Mouse (Mus musculus) cortical plate, adult 2 months (tissue): Measurements from ENCODE around the gene Ssh1. TPM values are rescaled to one million over a fixed set of nuclear protein-coding genes. Genes with fewer than 3 reads are reported as not detected.

Experiments used
- H3K27ac ChIP-seq: fragments of 200-500 bp; 2 replicates; pipeline ENCODE4 v1.5.1; 2012; ENCODE audit warnings: low read length, control low read depth, inconsistent platforms; ENCODE audit not compliant: insufficient read depth
- H3K4me1 ChIP-seq: fragments of 200-500 bp; 2 replicates; pipeline ENCODE4 v1.6.1; 2011; ENCODE audit warnings: low read length; ENCODE audit not compliant: control insufficient read depth, insufficient read depth
- H3K4me3 ChIP-seq: fragments of 200-500 bp; 2 replicates; pipeline ENCODE4 v1.5.1; 2011; ENCODE audit warnings: mild to moderate bottlenecking, low read length, control low read depth; ENCODE audit not compliant: insufficient read depth
- CTCF ChIP-seq: fragments of 200-500 bp; IDR thresholded peaks from 2 replicates; pipeline ENCODE4 v1.5.1; 2011; ENCODE audit warnings: mild to moderate bottlenecking, control low read depth, low read length; ENCODE audit not compliant: insufficient read depth; ENCODE audit errors: extremely low read depth
- POLR2A ChIP-seq: fragments of 200-500 bp; IDR thresholded peaks from 2 replicates; pipeline ENCODE4 v1.6.1; 2011; ENCODE audit warnings: mild to moderate bottlenecking, low read length, control low read depth; ENCODE audit not compliant: insufficient read depth; ENCODE audit errors: extremely low read depth
- polyA plus RNA-seq: library from polyadenylated mRNA; depleted of rRNA; stranded (reverse); fragments of >200 nt; gene quantifications from 2 replicates; pipeline ENCODE4 v1.2.3, GENCODE M21; 2012

The Ssh1 gene
- polyA plus RNA-seq, 1 experiment, result 10.3 TPM

DNA sequence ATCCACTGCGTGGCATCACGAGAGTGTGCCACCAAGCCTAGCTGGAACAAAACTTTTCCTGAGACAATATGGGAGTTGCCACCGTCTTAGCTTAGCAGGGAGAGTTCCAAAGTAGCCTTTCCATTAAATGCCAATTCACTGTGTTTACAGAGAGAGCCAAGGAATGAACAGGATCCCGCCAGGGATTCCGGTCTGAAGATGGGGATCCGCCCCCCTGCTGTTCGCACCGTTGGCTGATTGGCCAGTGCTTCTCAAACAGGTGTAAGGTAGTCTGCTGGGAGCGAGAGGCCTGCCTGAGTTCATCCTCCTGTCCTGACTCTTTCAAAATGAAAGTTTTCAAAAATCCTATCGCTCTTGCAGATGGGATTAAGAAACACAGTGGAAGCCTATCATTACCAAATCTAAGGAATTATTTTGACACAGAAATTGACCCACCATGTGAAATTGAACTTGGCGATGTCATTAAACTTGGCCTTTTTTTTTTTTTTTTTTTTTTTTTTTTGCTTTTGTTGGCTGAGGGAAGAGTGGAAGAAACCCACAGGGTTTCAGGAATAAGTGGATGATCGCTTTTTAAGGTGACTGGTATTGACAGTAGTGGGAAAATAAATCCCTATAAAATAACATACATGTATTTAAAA, 54.3 kb downstream of the Ssh1 start:
- H3K4me3 ChIP-seq, result no peak overlapping the region

DNA sequence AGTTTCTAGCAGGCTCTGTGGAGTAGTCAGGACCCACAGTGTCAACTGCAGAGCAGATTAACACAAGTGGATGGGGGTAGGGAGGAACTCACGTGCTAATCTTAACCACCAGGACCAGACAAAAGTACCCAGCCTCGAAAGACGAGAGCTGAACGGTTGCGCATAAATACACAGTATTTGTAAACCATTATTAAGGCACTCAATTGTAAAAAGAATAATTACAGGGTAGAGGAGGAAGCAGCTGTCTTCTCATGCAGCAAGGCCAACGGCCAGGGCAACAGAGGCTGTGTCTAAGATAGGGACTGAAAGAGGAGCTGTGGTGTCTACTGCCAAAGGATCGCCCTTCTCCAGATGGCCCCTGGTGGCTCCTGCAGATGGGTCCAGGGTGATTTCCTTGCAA, 56.0 kb downstream of the Ssh1 start:
- H3K27ac ChIP-seq, result no peak overlapping the region
- TF ChIP-seq POLR2A (no peak), CTCF (no peak)
- no peaks in the 10 kb centered on the region for H3K4me1 ChIP-seq
- no peak overlapping the region for H3K4me3 ChIP-seq

More for the DNA sequence above, 54.3 kb downstream of the Ssh1 start:
- TF ChIP-seq POLR2A (no peak), CTCF (no peak)
- H3K27ac ChIP-seq, result no peak overlapping the region
- H3K4me1 ChIP-seq, result no peaks in the 10 kb centered on the region

DNA sequence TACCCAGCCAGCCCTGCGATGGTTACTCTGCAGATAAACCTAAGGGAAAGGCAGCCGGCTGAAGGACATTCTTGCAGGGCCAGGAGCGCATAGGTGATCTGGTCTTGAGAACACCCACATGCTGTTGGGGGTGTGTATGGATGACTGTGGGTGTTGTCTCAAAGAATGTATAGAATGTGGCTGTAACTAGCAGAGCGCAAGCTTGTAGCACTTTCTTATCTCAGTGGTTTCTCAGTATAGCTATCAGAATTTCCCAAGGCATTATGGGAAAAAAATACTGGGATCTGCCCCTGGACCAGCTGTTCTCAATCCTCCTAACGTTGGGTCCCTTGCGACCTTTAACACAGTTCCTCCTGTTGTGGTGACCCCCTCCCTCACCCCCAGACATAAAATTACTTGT, 59.8 kb downstream of the Ssh1 start:
- no peak for TF ChIP-seq POLR2A
- no peak for TF ChIP-seq CTCF
- peaks cover 6% of the 10 kb centered on the region for H3K4me1 ChIP-seq
- no peak overlapping the region for H3K4me3 ChIP-seq
- no peak overlapping the region for H3K27ac ChIP-seq

DNA sequence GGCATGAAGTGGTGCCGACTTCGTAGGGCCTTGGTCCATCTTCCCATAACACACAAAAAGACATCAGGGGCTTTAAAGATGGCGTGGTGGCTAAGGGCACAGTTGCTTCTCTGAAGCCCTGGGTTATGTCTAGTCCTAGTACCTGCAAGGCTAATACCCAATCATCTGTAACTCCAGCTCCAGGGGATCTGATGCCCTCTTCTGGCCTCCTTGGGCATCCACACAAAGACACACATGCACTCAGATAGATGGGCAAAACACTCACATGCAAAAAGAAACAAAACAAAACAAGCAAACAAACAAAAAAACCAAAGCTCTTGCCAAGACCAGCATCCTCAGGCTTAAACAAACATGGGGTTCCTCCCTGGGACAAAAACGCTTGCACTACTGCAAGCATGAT, 60.2 kb downstream of the Ssh1 start:
- Histone ChIP-seq H3K27ac (no peak overlapping the region), H3K4me1 (peaks cover 6% of the 10 kb centered on the region), H3K4me3 (no peak overlapping the region)
- TF ChIP-seq POLR2A (no peak), CTCF (0 out of 2 replicates have a peak, but pooled peaks have one; percentile 6)

DNA sequence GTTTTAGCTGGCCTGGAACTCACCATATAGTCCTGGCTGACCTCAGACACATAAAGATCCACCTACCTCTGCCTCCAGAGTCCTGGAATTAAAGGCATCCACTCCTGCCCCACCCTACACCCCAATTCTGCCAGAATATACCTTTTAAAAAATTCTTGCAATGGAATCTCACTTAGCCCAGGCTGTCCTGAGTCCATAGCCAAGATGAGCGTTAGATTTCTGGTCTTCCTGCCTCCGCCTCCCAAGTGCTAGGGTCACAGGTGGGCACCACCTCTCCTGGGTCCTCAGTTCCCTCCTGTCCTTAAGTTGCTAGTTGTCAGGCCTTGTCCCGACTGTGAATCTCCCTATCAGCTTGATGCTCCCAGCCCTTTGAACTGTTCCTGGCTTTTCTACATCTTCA, 61.4 kb downstream of the Ssh1 start:
- Histone ChIP-seq H3K4me3 (no peak overlapping the region), H3K27ac (no peak overlapping the region), H3K4me1 (peaks cover 6% of the 10 kb centered on the region)
- no peak for TF ChIP-seq CTCF
- no peak for TF ChIP-seq POLR2A

DNA sequence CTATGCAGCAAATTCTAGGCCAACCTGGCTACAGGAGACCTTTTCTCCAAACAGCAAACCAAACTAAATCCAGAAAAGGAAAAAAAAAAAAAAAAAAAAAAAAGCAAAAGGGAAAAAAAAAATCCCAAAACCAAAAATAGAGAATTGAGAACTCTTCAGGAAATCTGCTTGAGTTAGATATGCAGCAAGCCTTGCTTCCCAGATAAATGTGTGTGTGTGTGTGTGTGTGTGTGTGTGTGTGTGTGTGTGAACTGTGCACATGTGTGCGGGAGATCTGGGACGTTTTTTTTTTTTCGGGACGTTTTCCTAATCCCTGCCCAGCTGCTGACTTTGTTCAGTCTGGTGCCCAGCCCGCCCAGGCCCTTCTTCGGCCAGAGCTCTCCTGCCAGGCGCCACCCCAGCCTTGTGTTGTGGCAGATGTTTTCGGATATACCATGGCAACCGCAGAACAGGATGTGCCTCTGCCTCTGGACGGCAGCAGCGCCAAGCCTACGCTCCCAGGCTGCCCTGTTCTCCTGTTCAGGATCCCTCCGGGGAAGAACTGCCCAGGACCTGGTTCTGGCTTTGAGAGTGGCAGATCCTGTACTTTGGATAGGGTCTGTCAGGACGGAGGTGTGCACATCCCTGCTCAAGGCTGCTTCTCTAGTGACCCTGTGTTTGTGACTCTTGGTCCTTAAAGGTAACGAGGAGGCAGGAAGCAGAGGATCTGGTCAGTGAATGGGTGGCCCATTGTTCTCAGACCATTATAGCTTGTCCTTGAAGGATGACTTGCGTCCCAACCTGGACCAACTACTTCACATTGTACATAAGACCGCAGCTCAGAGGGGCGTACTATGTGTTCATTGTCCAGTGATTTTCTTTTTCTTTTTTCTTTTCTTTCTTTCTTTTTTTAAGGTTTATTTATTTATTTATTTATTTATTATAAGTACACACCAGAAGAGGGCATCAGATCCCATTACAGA, 62.8 kb downstream of the Ssh1 start:
- Histone ChIP-seq H3K27ac (no peak overlapping the region), H3K4me3 (no peak overlapping the region), H3K4me1 (peaks cover 6% of the 10 kb centered on the region)
- no peak for TF ChIP-seq CTCF
- no peak for TF ChIP-seq POLR2A

DNA sequence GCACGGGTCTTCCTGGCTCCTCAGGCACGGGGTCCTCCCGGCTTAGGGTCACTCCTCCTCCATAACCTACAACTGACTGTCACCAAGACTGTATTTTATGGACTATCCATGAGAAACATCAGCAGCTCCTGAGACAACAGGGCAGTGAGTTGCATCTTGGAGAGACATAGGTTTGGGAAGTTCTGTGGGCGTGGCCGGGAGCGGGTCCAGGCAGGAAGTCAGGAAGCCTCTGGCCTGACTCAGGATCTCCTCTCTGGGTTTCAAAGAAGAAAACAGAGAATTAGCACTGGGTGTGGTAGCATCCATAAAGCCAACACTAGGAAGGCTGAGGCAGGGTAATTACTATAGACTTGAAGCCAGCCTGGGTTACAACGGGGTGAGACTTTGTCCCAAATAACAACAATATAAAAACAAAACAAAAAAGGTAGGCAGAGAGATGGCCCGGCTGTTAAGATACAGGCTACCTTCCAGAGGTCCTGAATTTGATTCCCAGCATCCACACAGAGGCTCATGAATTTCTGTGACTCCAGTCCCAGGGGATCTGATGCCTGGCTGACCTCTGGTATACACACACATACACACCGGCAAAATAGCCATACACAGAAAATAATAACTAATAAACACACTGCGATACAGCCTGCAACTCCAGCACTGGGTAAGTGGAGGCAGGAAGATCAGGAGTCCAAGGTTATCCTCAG, 63.6 kb downstream of the Ssh1 start:
- Histone ChIP-seq H3K4me1 (peaks cover 6% of the 10 kb centered on the region), H3K4me3 (no peak overlapping the region), H3K27ac (no peak overlapping the region)
- TF ChIP-seq POLR2A (no peak), CTCF (no peak)

DNA sequence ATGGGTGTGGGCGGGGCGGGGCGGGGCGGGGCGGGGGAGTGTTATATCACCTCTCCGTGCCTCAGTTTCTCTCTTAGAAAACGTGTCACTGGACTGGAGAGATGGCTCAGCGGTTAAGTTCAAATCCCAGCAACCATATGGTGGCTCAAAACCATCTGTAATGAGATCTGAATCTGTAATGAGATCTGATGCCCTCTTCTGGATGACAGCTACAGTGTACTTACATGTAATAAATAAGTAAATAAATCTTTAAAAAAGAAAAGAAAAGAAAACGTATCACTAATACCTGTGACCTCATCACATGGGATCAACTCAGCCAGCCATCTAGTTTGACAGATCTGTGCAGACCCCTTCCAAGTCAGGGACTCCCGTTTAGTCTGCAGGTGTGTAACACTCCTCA, 64.2 kb downstream of the Ssh1 start:
- TF ChIP-seq CTCF (no peak), POLR2A (no peak)
- no peak overlapping the region for H3K4me3 ChIP-seq
- no peak overlapping the region for H3K27ac ChIP-seq
- peaks cover 6% of the 10 kb centered on the region for H3K4me1 ChIP-seq

DNA sequence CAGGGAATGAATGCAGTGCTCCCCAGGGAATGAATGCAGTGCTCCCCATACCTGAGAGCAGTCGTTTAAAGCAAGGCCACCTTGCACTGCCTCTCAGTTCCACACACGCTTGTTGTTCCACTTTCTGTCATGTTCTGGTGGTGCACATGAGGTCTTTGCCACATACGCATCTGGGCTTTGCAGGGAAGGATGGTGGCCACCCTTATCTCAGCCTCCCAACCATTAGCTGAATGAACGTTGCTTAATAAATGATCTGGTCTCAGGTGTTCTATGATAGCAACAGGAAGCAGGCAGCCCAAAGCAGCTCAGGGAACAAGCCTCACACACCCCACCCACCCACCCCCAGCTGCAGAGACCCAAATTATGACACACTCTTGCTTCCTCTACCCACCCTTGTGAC, 69.1 kb downstream of the Ssh1 start:
- TF ChIP-seq POLR2A (no peak), CTCF (no peak)
- H3K27ac ChIP-seq, result no peak overlapping the region
- H3K4me1 ChIP-seq, result no peaks in the 10 kb centered on the region
- H3K4me3 ChIP-seq, result no peak overlapping the region
